Mouse (Mus musculus): ENCODE measurements around the gene Thra. TPM values are rescaled to one million over a fixed set of nuclear protein-coding genes. Genes with fewer than 3 reads are reported as not detected.
"Not testable (repeated sequence)": the region's sequence is repeated elsewhere in the genome, so short reads cannot be mapped to it uniquely, and the experiment has no call there.

Gene Thra
- polyA plus RNA-seq, 1 experiment from 2014 or later = 45.3 TPM

GRCm38 (mm10) chr11:98705021-98705420 lies 35.4 kb upstream of the Thra start:
- Histone ChIP-seq H3K4me1 (no peaks in the 10 kb centered on the region), H3K9me3 (no peaks in the 10 kb centered on the region), H3K27ac (replicated peaks) (no peak overlapping the region), H3K27me3 (no peaks in the 10 kb centered on the region; the same call in 1 of the 2 replicates), H3K36me3 (peaks cover 61% of the 10 kb centered on the region), H3K9ac (replicated peaks) (no peak overlapping the region), H3K4me2 (replicated peaks) (no peak overlapping the region), H3K4me3 (no peak overlapping the region)
- 93% methylated on average over 10 of the region's 10 CpGs for WGBS
- no peak for ATAC-seq (ENCODE audit: low FRiP score, low read depth)

GRCm38 (mm10) chr11:98707401-98708281 lies 32.8 kb upstream of the Thra start:
- Histone ChIP-seq H3K4me3 (no peak overlapping the region), H3K9ac (replicated peaks) (no peak overlapping the region), H3K36me3 (peaks cover 75% of the 10 kb centered on the region), H3K27me3 (no peaks in the 10 kb centered on the region), H3K4me1 (no peaks in the 10 kb centered on the region), H3K27ac (replicated peaks) (no peak overlapping the region), H3K4me2 (replicated peaks) (no peak overlapping the region), H3K9me3 (no peaks in the 10 kb centered on the region)
- ATAC-seq (ENCODE audit: low FRiP score, low read depth) = no peak
- 91% methylated on average over 22 of the region's 22 CpGs for WGBS

GRCm38 (mm10) chr11:98708282-98708956 lies 32.0 kb upstream of the Thra start:
- Histone ChIP-seq H3K4me1 (no peaks in the 10 kb centered on the region), H3K4me2 (replicated peaks) (no peak overlapping the region), H3K4me3 (no peak overlapping the region), H3K27ac (replicated peaks) (no peak overlapping the region), H3K27me3 (no peaks in the 10 kb centered on the region), H3K9me3 (no peaks in the 10 kb centered on the region), H3K9ac (replicated peaks) (no peak overlapping the region), H3K36me3 (peaks cover 83% of the 10 kb centered on the region)
- no peak for ATAC-seq (ENCODE audit: low FRiP score, low read depth)
- WGBS = 93% methylated on average over 19 of the region's 19 CpGs

GRCm38 (mm10) chr11:98709001-98709741 lies 31.3 kb upstream of the Thra start:
- H3K9ac ChIP-seq (replicated peaks) = no peak overlapping the region
- no peak for ATAC-seq (ENCODE audit: low FRiP score, low read depth)
- H3K27me3 ChIP-seq = no peaks in the 10 kb centered on the region
- H3K4me3 ChIP-seq = no peak overlapping the region
- peaks cover 86% of the 10 kb centered on the region for H3K36me3 ChIP-seq
- H3K4me1 ChIP-seq = no peaks in the 10 kb centered on the region
- H3K9me3 ChIP-seq = no peaks in the 10 kb centered on the region
- no peak overlapping the region for H3K27ac ChIP-seq (replicated peaks)
- 91% methylated on average over 26 of the region's 26 CpGs for WGBS
- H3K4me2 ChIP-seq (replicated peaks) = no peak overlapping the region

GRCm38 (mm10) chr11:98710416-98711045 lies 29.9 kb upstream of the Thra start:
- Histone ChIP-seq H3K9me3 (no peaks in the 10 kb centered on the region), H3K9ac (replicated peaks) (no peak overlapping the region), H3K4me1 (no peaks in the 10 kb centered on the region), H3K27ac (replicated peaks) (no peak overlapping the region), H3K27me3 (no peaks in the 10 kb centered on the region), H3K36me3 (peaks cover 86% of the 10 kb centered on the region), H3K4me2 (replicated peaks) (no peak overlapping the region), H3K4me3 (no peak overlapping the region)
- peak; percentile 44; the same call in 1 of the 2 replicates for ATAC-seq (ENCODE audit: low FRiP score, low read depth)
- WGBS = 51% methylated on average over 12 of the region's 12 CpGs

GRCm38 (mm10) chr11:98711046-98711434 lies 29.4 kb upstream of the Thra start:
- H3K4me3 ChIP-seq = no peak overlapping the region
- no peaks in the 10 kb centered on the region for H3K9me3 ChIP-seq
- no peak overlapping the region for H3K9ac ChIP-seq (replicated peaks)
- no peaks in the 10 kb centered on the region for H3K4me1 ChIP-seq
- H3K4me2 ChIP-seq (replicated peaks) = no peak overlapping the region
- H3K27me3 ChIP-seq = no peaks in the 10 kb centered on the region
- no peak for ATAC-seq (ENCODE audit: low FRiP score, low read depth)
- H3K36me3 ChIP-seq = peaks cover 86% of the 10 kb centered on the region
- WGBS = 79% methylated on average over 4 of the region's 4 CpGs
- H3K27ac ChIP-seq (replicated peaks) = no peak overlapping the region

- not testable (repeated sequence) for H3K9ac ChIP-seq (replicated peaks); H3K4me3 ChIP-seq; H3K27me3 ChIP-seq; H3K9me3 ChIP-seq; H3K4me1 ChIP-seq; H3K4me2 ChIP-seq (replicated peaks); H3K27ac ChIP-seq (replicated peaks); ATAC-seq (ENCODE audit: low FRiP score, low read depth)
- 88% methylated on average over 6 of the region's 6 CpGs for WGBS
- H3K36me3 ChIP-seq = peaks cover 86% of the 10 kb centered on the region
Observed at GRCm38 (mm10) chr11:98712009-98712408, 28.4 kb upstream of the Thra start.

- Histone ChIP-seq H3K9me3 (no peaks in the 10 kb centered on the region), H3K36me3 (peaks cover 77% of the 10 kb centered on the region), H3K4me2 (replicated peaks) (no peak overlapping the region), H3K9ac (replicated peaks) (no peak overlapping the region), H3K4me3 (no peak overlapping the region), H3K27ac (replicated peaks) (no peak overlapping the region), H3K27me3 (no peaks in the 10 kb centered on the region), H3K4me1 (peaks cover 9% of the 10 kb centered on the region)
- ATAC-seq (ENCODE audit: low FRiP score, low read depth) = no peak
- WGBS = 87% methylated on average over 12 of the region's 12 CpGs
Observed at GRCm38 (mm10) chr11:98713703-98714102, 26.7 kb upstream of the Thra start.

GRCm38 (mm10) chr11:98715946-98716345 lies 24.5 kb upstream of the Thra start:
- Histone ChIP-seq H3K4me3 (no peak overlapping the region), H3K4me1 (peaks cover 9% of the 10 kb centered on the region), H3K36me3 (peaks cover 64% of the 10 kb centered on the region), H3K27me3 (no peaks in the 10 kb centered on the region), H3K9me3 (no peaks in the 10 kb centered on the region), H3K27ac (replicated peaks) (no peak overlapping the region), H3K9ac (replicated peaks) (no peak overlapping the region), H3K4me2 (replicated peaks) (no peak overlapping the region)
- ATAC-seq (ENCODE audit: low FRiP score, low read depth) = no peak
- 94% methylated on average over 9 of the region's 9 CpGs for WGBS

GRCm38 (mm10) chr11:98717904-98718303 lies 22.5 kb upstream of the Thra start:
- Histone ChIP-seq H3K27ac (replicated peaks) (0 out of 2 replicates have a peak overlapping the region, but pooled peaks have one; percentile 4), H3K4me1 (peaks cover 9% of the 10 kb centered on the region), H3K9ac (replicated peaks) (no peak overlapping the region), H3K9me3 (no peaks in the 10 kb centered on the region), H3K4me2 (replicated peaks) (no peak overlapping the region), H3K27me3 (no peaks in the 10 kb centered on the region), H3K4me3 (no peak overlapping the region), H3K36me3 (peaks cover 61% of the 10 kb centered on the region)
- WGBS = 18% methylated on average over 13 of the region's 13 CpGs
- no peak for ATAC-seq (ENCODE audit: low FRiP score, low read depth)

GRCm38 (mm10) chr11:98720756-98721155 lies 19.7 kb upstream of the Thra start:
- ATAC-seq (ENCODE audit: low FRiP score, low read depth) = no peak
- H3K36me3 ChIP-seq = peaks cover 56% of the 10 kb centered on the region

More at GRCm38 (mm10) chr11:98720756-98721155, 19.7 kb upstream of the Thra start:
- no peak overlapping the region for H3K27ac ChIP-seq (replicated peaks)
- no peak overlapping the region for H3K9ac ChIP-seq (replicated peaks)
- peaks cover 9% of the 10 kb centered on the region for H3K4me1 ChIP-seq
- WGBS = 82% methylated on average over 2 of the region's 2 CpGs
- no peak overlapping the region for H3K4me2 ChIP-seq (replicated peaks)
- H3K27me3 ChIP-seq = no peaks in the 10 kb centered on the region
- H3K9me3 ChIP-seq = no peaks in the 10 kb centered on the region
- no peak overlapping the region for H3K4me3 ChIP-seq

All from midbrain, embryonic 12.5 days (tissue).